Mouse (Mus musculus): ENCODE measurements at regions not wholly inside any gene's neighbourhood (a gene's known extent, or its start where the extent isn't known, plus 50 kb on each side); places are given as distances from the start of the nearest gene placed in this dataset.

- peak; percentile 77 for DNase-seq
Measured at GRCm38 (mm10) chr8:104050694-104051539, 50.5 kb upstream of the Cdh5 start.

GRCm38 (mm10) chr8:104051540-104051882, 49.9 kb upstream of the Cdh5 start:
- no peak for DNase-seq

All from thymus, postnatal 4 days (tissue).